Mouse (Mus musculus) fibroblast of lung, adult 2 months (primary cell): ENCODE data around the gene Pagr1b.

Experiments
- DNase-seq: peaks from one replicate; pipeline ENCODE4 v3.0.0-alpha.2; 2011; ENCODE audit warnings: low read depth

Pagr1b gene

GRCm38 (mm10) chr7:127019306-127019960 is 3.1 kb upstream of the Pagr1b start:
- DNase-seq: no peak

GRCm38 (mm10) chr7:127018416-127019305 is 2.4 kb upstream of the Pagr1b start:
- DNase-seq: no peak

GRCm38 (mm10) chr7:127017950-127018345 is 1.7 kb upstream of the Pagr1b start:
- DNase-seq: no peak

- peak; percentile 96 for DNase-seq
Observed at GRCm38 (mm10) chr7:127016971-127017949, 976 bp upstream of the Pagr1b start, which contains the start of gene Pagr1a. Pagr1a (minus strand) TSS chr7:127017352.

GRCm38 (mm10) chr7:127016486-127016938 is 228 bp upstream of the Pagr1b start:
- no peak for DNase-seq

- no peak for DNase-seq
Observed at GRCm38 (mm10) chr7:127016081-127016480, 203 bp downstream of the Pagr1b start.

GRCm38 (mm10) chr7:127014993-127015392 is 1.3 kb downstream of the Pagr1b start:
- no peak for DNase-seq

GRCm38 (mm10) chr7:127014320-127014719 is 2.0 kb downstream of the Pagr1b start, which contains the start of gene Mvp:
Mvp (minus strand) TSS chr7:127014621.
- DNase-seq: peak; percentile 55

- DNase-seq: no peak
Observed at GRCm38 (mm10) chr7:127013385-127013784, 2.9 kb downstream of the Pagr1b start.

GRCm38 (mm10) chr7:127012845-127013244 is 3.4 kb downstream of the Pagr1b start:
- DNase-seq: no peak

GRCm38 (mm10) chr7:127012374-127012773 is 3.9 kb downstream of the Pagr1b start:
- DNase-seq: no peak

GRCm38 (mm10) chr7:127011717-127012116 is 4.6 kb downstream of the Pagr1b start:
- DNase-seq: no peak

- no peak for DNase-seq
Observed at GRCm38 (mm10) chr7:127011051-127011450, 5.2 kb downstream of the Pagr1b start.

- no peak for DNase-seq
Observed at GRCm38 (mm10) chr7:127009307-127010085, 6.8 kb downstream of the Pagr1b start.

GRCm38 (mm10) chr7:127008239-127009019 is 7.9 kb downstream of the Pagr1b start:
- peak; percentile 65 for DNase-seq

GRCm38 (mm10) chr7:127007313-127008024 is 8.8 kb downstream of the Pagr1b start:
- no peak for DNase-seq

- no peak for DNase-seq
Observed at GRCm38 (mm10) chr7:127004122-127004875, 12.0 kb downstream of the Pagr1b start.

- DNase-seq: no peak
Observed at GRCm38 (mm10) chr7:127003620-127004019, 12.7 kb downstream of the Pagr1b start.

- no peak for DNase-seq
Observed at GRCm38 (mm10) chr7:126999568-126999967, 16.7 kb downstream of the Pagr1b start.
